Mouse (Mus musculus) forebrain, postnatal 0 days (tissue): ENCODE measurements around the gene Acta1. TPM values are rescaled to one million over a fixed set of nuclear protein-coding genes. Genes with fewer than 3 reads are reported as not detected.

Experiments
- ATAC-seq: fragments of 200-750 bp; cut with Nextera tagmentation; 2 replicates; pipeline ENCODE4 v1.8.0; 2017; ENCODE audit warnings: mild to moderate bottlenecking, moderate library complexity
- DNase-seq: peaks from one replicate; pipeline ENCODE4 v3.0.0-alpha.2; 2015
- H3K27ac ChIP-seq: fragments of 300-500 bp; sonication (generic); 2 replicates; pipeline ENCODE4 v1.5.1; 2014; ENCODE audit warnings: low read depth, mild to moderate bottlenecking, antibody characterized with exemption, low read length, moderate library complexity, mixed read lengths
- H3K27me3 ChIP-seq: fragments of 300-500 bp; sonication (generic); 2 replicates; pipeline ENCODE4 v1.6.1; 2014; ENCODE audit warnings: mild to moderate bottlenecking, low read length, mixed read lengths; ENCODE audit not compliant: insufficient read depth
- H3K36me3 ChIP-seq: fragments of 300-500 bp; sonication (generic); 2 replicates; pipeline ENCODE4 v1.6.1; 2014; ENCODE audit warnings: mild to moderate bottlenecking, moderate library complexity; ENCODE audit not compliant: insufficient read depth
- H3K4me1 ChIP-seq: fragments of 300-500 bp; sonication (generic); 2 replicates; pipeline ENCODE4 v1.6.1; 2014; ENCODE audit warnings: antibody characterized with exemption; ENCODE audit not compliant: insufficient read depth
- H3K4me2 ChIP-seq: fragments of 300-500 bp; sonication (generic); 2 replicates; pipeline ENCODE4 v1.6.1; 2014; ENCODE audit warnings: low read depth, mild to moderate bottlenecking, moderate library complexity
- H3K4me3 ChIP-seq: fragments of 300-500 bp; sonication (generic); 2 replicates; pipeline ENCODE4 v1.5.1; 2014; ENCODE audit warnings: low read depth, low read length, mixed read lengths
- H3K9ac ChIP-seq: fragments of 300-500 bp; sonication (generic); 2 replicates; pipeline ENCODE4 v1.6.1; 2014; ENCODE audit warnings: mild to moderate bottlenecking
- H3K9me3 ChIP-seq: fragments of 300-500 bp; sonication (generic); 2 replicates; pipeline ENCODE4 v1.6.1; 2016; ENCODE audit warnings: low read length
- CTCF ChIP-seq: sonication (generic); IDR thresholded peaks from 2 replicates; pipeline ENCODE4 v1.5.1; 2016; ENCODE audit warnings: antibody characterized with exemption, control low read depth, low read depth
- WGBS: fragments of 180-500 bp; shearing (Covaris S2); extraction: QIAGEN DNeasy Blood & Tissue Kit; methylation state at CpG from one replicate; pipeline ENCODE4 v1.1.7; 2014; 5-methylcytosine and 5-hydroxymethylcytosine counted together
- polyA plus RNA-seq: library from polyadenylated mRNA; unstranded; fragments of >200 nt; fragmentation: Nextera tagmentation; extraction: Ambion mirVana; gene quantifications from 2 replicates; pipeline ENCODE4 v1.2.1, GENCODE M21; 2015
- total RNA-seq: library from RNA; depleted of rRNA; stranded (reverse); fragments of >200 nt; gene quantifications from 2 replicates; pipeline ENCODE4 v1.2.3, GENCODE M21; 2014

The Acta1 gene
- total and polyA plus RNA-seq, 2 experiments from 2014 or later: 10.5 to 20.4 TPM

GRCm38 (mm10) chr8:123893413-123893812 lies 1.1 kb downstream of the Acta1 start:
- DNase-seq (no peak), ATAC-seq (no peak)
- H3K4me3 ChIP-seq: no peak overlapping the region
- H3K27ac ChIP-seq: no peak overlapping the region
- WGBS: 83% methylated on average over 11 of the region's 11 CpGs
- TF ChIP-seq CTCF: no peak
- H3K36me3 ChIP-seq: peaks cover under 1% of the 10 kb centered on the region; the same call in 1 of the 2 replicates
- peaks cover 29% of the 10 kb centered on the region for H3K27me3 ChIP-seq
- no peaks in the 10 kb centered on the region for H3K9me3 ChIP-seq
- no peak overlapping the region for H3K4me2 ChIP-seq
- H3K4me1 ChIP-seq: peaks cover 11% of the 10 kb centered on the region; the same call in 1 of the 2 replicates
- H3K9ac ChIP-seq: no peak overlapping the region

DNA sequence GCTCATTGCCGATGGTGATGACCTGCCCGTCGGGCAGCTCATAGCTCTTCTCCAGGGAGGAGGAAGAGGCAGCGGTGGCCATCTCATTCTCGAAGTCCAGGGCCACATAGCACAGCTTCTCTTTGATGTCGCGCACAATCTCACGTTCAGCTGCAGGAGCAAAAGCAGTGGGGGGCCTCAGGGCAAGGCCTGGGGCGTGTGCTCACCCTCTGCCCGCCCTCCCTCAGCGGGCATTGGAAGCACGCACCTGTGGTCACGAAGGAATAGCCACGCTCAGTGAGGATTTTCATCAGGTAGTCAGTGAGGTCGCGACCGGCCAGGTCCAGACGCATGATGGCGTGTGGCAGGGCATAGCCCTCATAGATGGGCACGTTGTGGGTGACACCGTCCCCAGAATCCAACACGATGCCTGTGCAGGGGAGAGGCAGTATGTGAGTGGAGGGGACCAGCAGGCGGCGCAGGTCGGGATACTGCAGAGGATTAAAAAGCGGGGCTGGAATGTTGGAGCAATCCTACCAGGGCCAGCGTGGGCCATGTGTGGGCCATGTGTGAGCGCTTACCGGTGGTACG lies 1.9 kb downstream of the Acta1 start:
- peak; percentile 54 for ATAC-seq
- H3K4me3 ChIP-seq: peak overlapping the region; percentile 41
- no peaks in the 10 kb centered on the region for H3K9me3 ChIP-seq
- peak overlapping the region; percentile 66 for H3K9ac ChIP-seq
- H3K27me3 ChIP-seq: peaks cover 29% of the 10 kb centered on the region
- peak overlapping the region; percentile 72 for H3K4me2 ChIP-seq
- H3K4me1 ChIP-seq: peaks cover 11% of the 10 kb centered on the region; the same call in 1 of the 2 replicates
- DNase-seq: peak; percentile 52
- H3K36me3 ChIP-seq: no peaks in the 10 kb centered on the region
- 9% methylated on average over 30 of the region's 30 CpGs for WGBS
- TF ChIP-seq CTCF: peak; percentile 65
- H3K27ac ChIP-seq: peak overlapping the region; percentile 74; the same call in 1 of the 2 replicates

GRCm38 (mm10) chr8:123891883-123892585 lies 2.5 kb downstream of the Acta1 start:
- Histone ChIP-seq H3K4me3 (peak overlapping the region; percentile 41), H3K36me3 (no peaks in the 10 kb centered on the region), H3K9ac (peak overlapping the region; percentile 66), H3K4me2 (peak overlapping the region; percentile 72), H3K27me3 (peaks cover 29% of the 10 kb centered on the region), H3K4me1 (peaks cover 11% of the 10 kb centered on the region; the same call in 1 of the 2 replicates), H3K9me3 (no peaks in the 10 kb centered on the region), H3K27ac (peak overlapping the region; percentile 74)
- TF ChIP-seq CTCF: no peak
- DNase-seq (peak; percentile 89), ATAC-seq (peak; percentile 90)
- WGBS: 3% methylated on average over 49 of the region's 49 CpGs

- no peaks in the 10 kb centered on the region for H3K9me3 ChIP-seq
- peak overlapping the region; percentile 41 for H3K4me3 ChIP-seq
- H3K27me3 ChIP-seq: peaks cover 29% of the 10 kb centered on the region
- peak overlapping the region; percentile 66 for H3K9ac ChIP-seq
- WGBS: 2% methylated on average over 11 of the region's 11 CpGs
- H3K4me2 ChIP-seq: peak overlapping the region; percentile 72
- peak; percentile 7; the same call in 1 of the 2 replicates for ATAC-seq
- peaks cover 11% of the 10 kb centered on the region; the same call in 1 of the 2 replicates for H3K4me1 ChIP-seq
- peak; percentile 61 for DNase-seq
- TF ChIP-seq CTCF: no peak
- H3K27ac ChIP-seq: peak overlapping the region; percentile 74
- H3K36me3 ChIP-seq: no peaks in the 10 kb centered on the region
Measured at GRCm38 (mm10) chr8:123891271-123891670, 3.3 kb downstream of the Acta1 start.

- no peak overlapping the region for H3K4me3 ChIP-seq
- no peaks in the 10 kb centered on the region for H3K9me3 ChIP-seq
- no peak overlapping the region for H3K9ac ChIP-seq
- DNase-seq: no peak
- WGBS: 76% methylated on average over 4 of the region's 4 CpGs
- TF ChIP-seq CTCF: no peak
- H3K4me1 ChIP-seq: peaks cover 16% of the 10 kb centered on the region
- no peak overlapping the region for H3K4me2 ChIP-seq
- ATAC-seq: no peak
- no peaks in the 10 kb centered on the region for H3K36me3 ChIP-seq
- no peak overlapping the region for H3K27ac ChIP-seq
- peaks cover 26% of the 10 kb centered on the region for H3K27me3 ChIP-seq
Measured at GRCm38 (mm10) chr8:123889797-123890196, 4.8 kb downstream of the Acta1 start.

DNA sequence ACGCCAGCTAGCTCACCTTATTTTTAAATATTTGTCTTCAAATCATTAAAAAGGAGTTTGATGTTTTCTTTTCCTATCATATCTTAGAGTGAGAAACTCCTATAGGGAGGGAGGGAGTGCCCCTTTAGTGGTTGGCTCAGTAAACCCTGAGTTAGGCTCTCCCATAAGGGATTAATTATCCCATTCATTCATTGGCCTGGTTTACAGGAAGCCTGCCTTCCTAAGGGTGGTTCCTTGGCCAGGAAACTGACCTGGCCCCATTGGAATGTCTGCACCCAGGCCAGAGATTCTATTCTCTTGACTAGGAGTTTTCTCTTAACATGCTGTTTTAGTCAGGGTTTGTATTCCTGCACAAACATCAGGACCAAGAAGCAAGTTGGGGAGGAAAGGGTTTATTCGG lies 6.6 kb downstream of the Acta1 start:
- DNase-seq (no peak), ATAC-seq (no peak)
- H3K4me3 ChIP-seq: no peak overlapping the region
- H3K36me3 ChIP-seq: no peaks in the 10 kb centered on the region
- WGBS: 88% methylated on average over 2 of the region's 2 CpGs
- peaks cover 9% of the 10 kb centered on the region; the same call in 1 of the 2 replicates for H3K27me3 ChIP-seq
- no peak for TF ChIP-seq CTCF
- no peak overlapping the region for H3K9ac ChIP-seq
- no peaks in the 10 kb centered on the region for H3K9me3 ChIP-seq
- no peak overlapping the region for H3K4me2 ChIP-seq
- H3K27ac ChIP-seq: no peak overlapping the region
- peaks cover 25% of the 10 kb centered on the region for H3K4me1 ChIP-seq

GRCm38 (mm10) chr8:123887163-123887562 lies 7.4 kb downstream of the Acta1 start:
- DNase-seq: no peak

More at GRCm38 (mm10) chr8:123887163-123887562, 7.4 kb downstream of the Acta1 start:
- 92% methylated on average over 4 of the region's 4 CpGs for WGBS
- Histone ChIP-seq H3K36me3 (no peaks in the 10 kb centered on the region), H3K27ac (no peak overlapping the region), H3K4me2 (no peak overlapping the region), H3K9me3 (no peaks in the 10 kb centered on the region), H3K4me1 (peaks cover 19% of the 10 kb centered on the region), H3K27me3 (peaks cover 5% of the 10 kb centered on the region; the same call in 1 of the 2 replicates), H3K9ac (no peak overlapping the region), H3K4me3 (no peak overlapping the region)
- no peak for ATAC-seq
- no peak for TF ChIP-seq CTCF
